Mouse (Mus musculus): ENCODE measurements at regions not wholly inside any gene's neighbourhood (a gene's known extent, or its start where the extent isn't known, plus 50 kb on each side); places are given as distances from the start of the nearest gene placed in this dataset.
A peak's percentile ranks its signal among the peaks of the same experiment; 100 is the strongest.

DNA sequence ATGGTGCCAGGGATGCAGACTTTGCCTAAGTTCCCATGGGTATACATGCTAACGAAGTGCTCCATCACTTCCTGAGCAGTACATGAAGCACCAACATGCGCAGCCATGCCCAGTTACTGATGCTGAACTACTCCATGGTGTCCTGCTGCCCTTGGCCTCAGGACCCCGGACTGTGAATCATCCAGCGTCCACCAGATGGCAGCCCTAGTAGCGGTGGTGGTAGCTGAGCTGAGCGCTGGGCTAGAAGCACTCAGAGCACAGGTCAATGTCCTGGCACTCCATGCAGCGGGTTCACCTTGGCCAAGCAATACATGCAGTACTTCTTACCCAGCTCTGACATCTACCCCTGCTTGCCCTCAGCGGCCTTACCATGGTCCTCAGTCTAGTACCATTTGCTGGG lies 57.1 kb upstream of the Syn3 start:
- no peak overlapping the region for H3K4me2 ChIP-seq (ENCODE audit: low read depth, low read length)
- DNase-seq, result peak; percentile 45
- peak; percentile 51 for TF ChIP-seq CTCF (IDR thresholded peaks at IDR 0.05; ENCODE audit: low read depth)
- TF ChIP-seq EP300 (IDR thresholded peaks at IDR 0.05; ENCODE audit: low read depth), result no peak

More for the DNA sequence above, 57.1 kb upstream of the Syn3 start:
- Histone ChIP-seq H3K9me3 (ENCODE audit: low read length) (no peaks in the 10 kb centered on the region), H3K36me3 (replicated peaks; ENCODE audit: insufficient read depth, low read length) (no peaks in the 10 kb centered on the region), H3K27ac (ENCODE audit: low read depth) (no peak overlapping the region), H3K4me3 (ENCODE audit: low read depth, low read length) (no peak overlapping the region), H3K27me3 (ENCODE audit: insufficient read depth, low read length) (no peaks in the 10 kb centered on the region), H3K4me1 (ENCODE audit: insufficient read depth) (no peaks in the 10 kb centered on the region), H3K9ac (replicated peaks) (no peak overlapping the region)
- ATAC-seq, result no peak
- 49% methylated on average over 8 of the region's 8 CpGs for WGBS (ENCODE audit: insufficient replicate concordance)

Data from liver, postnatal 0 days (tissue).